Mouse (Mus musculus): ENCODE measurements at regions not wholly inside any gene's neighbourhood (a gene's known extent, or its start where the extent isn't known, plus 50 kb on each side); places are given as distances from the start of the nearest gene placed in this dataset.

DNA sequence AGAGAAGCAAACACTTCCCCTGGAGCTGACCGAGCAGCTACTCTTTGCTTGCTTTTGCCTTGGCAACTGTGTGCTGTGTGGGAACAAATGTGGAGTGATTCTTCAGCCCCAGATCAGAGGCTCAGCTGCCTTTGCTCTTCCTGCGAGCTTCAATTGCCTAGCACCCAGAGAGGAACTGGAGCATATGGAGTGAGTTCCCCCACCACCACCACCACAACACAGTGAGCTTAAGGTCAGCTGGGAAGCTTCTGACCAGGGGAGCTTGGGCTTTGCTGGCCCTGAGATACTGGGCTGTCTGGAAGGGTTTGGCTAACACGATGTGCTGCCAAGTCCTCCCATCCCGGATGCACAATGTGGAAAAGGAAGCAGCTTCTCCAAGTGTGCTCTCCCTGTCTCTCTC is 432.8 kb upstream of the Gulo start:
- Histone ChIP-seq H3K9ac (ENCODE audit: low read depth, low read length) (no peak overlapping the region), H3K4me1 (replicated peaks; ENCODE audit: control insufficient read depth, insufficient read depth, low read length) (no peaks in the 10 kb centered on the region), H3K36me3 (ENCODE audit: control insufficient read depth, insufficient read depth, low read length) (no peaks in the 10 kb centered on the region), H3K27me3 (ENCODE audit: control insufficient read depth, insufficient read depth, low read length) (no peaks in the 10 kb centered on the region), H3K4me2 (replicated peaks; ENCODE audit: low read depth, low read length) (no peak overlapping the region), H3K4me3 (ENCODE audit: low read depth, low read length) (no peak overlapping the region), H3K9me3 (ENCODE audit: control insufficient read depth, low read length) (no peaks in the 10 kb centered on the region), H3K27ac (ENCODE audit: low read depth, low read length) (no peak overlapping the region)
- 64% methylated on average over 4 of the region's 4 CpGs for WGBS
- ATAC-seq (ENCODE audit: low FRiP score), result no peak
- no peak for DNase-seq (ENCODE audit: low spot score)

GRCm38 (mm10) chr14:66438572-66438971 is 429.6 kb upstream of the Gulo start:
- Histone ChIP-seq H3K4me3 (ENCODE audit: low read depth, low read length) (no peak overlapping the region), H3K4me1 (replicated peaks; ENCODE audit: control insufficient read depth, insufficient read depth, low read length) (no peaks in the 10 kb centered on the region), H3K4me2 (replicated peaks; ENCODE audit: low read depth, low read length) (no peak overlapping the region), H3K36me3 (ENCODE audit: control insufficient read depth, insufficient read depth, low read length) (no peaks in the 10 kb centered on the region), H3K27ac (ENCODE audit: low read depth, low read length) (no peak overlapping the region), H3K27me3 (ENCODE audit: control insufficient read depth, insufficient read depth, low read length) (no peaks in the 10 kb centered on the region), H3K9ac (ENCODE audit: low read depth, low read length) (no peak overlapping the region), H3K9me3 (ENCODE audit: control insufficient read depth, low read length) (no peaks in the 10 kb centered on the region)
- WGBS, result 95% methylated on average over 1 of the region's 1 CpGs
- ATAC-seq (ENCODE audit: low FRiP score) (no peak), DNase-seq (ENCODE audit: low spot score) (no peak)

DNA sequence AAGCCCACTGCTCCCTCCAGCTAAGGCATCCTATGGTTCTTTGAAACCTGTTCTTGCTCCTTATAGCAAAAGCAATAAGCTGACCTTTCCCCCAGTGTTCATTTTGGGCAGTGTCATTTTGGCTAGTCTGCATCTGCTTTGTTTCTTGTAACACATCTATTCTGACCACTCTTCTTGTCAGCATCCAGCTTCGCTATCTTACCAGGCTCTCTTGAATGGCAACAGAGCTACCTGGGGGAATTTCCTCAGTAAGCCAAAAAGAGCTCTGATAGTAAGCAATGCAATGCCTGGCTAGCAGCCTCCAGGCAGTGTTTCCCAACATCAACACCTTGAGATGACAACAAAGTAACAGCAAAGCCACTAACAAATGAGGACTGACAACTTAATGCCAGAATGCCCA is 429.0 kb upstream of the Gulo start:
- H3K27me3 ChIP-seq (ENCODE audit: control insufficient read depth, insufficient read depth, low read length), result no peaks in the 10 kb centered on the region
- DNase-seq (ENCODE audit: low spot score), result no peak
- H3K4me2 ChIP-seq (replicated peaks; ENCODE audit: low read depth, low read length), result no peak overlapping the region
- H3K36me3 ChIP-seq (ENCODE audit: control insufficient read depth, insufficient read depth, low read length), result no peaks in the 10 kb centered on the region
- no peak for ATAC-seq (ENCODE audit: low FRiP score)
- H3K9me3 ChIP-seq (ENCODE audit: control insufficient read depth, low read length), result no peaks in the 10 kb centered on the region
- no peak overlapping the region for H3K9ac ChIP-seq (ENCODE audit: low read depth, low read length)
- no peak overlapping the region for H3K27ac ChIP-seq (ENCODE audit: low read depth, low read length)
- no peaks in the 10 kb centered on the region for H3K4me1 ChIP-seq (replicated peaks; ENCODE audit: control insufficient read depth, insufficient read depth, low read length)
- 94% methylated on average over 1 of the region's 1 CpGs for WGBS
- no peak overlapping the region for H3K4me3 ChIP-seq (ENCODE audit: low read depth, low read length)

- 89% methylated on average over 5 of the region's 5 CpGs for WGBS
- Histone ChIP-seq H3K9me3 (ENCODE audit: control insufficient read depth, low read length) (no peaks in the 10 kb centered on the region), H3K9ac (ENCODE audit: low read depth, low read length) (no peak overlapping the region), H3K4me2 (replicated peaks; ENCODE audit: low read depth, low read length) (no peak overlapping the region), H3K36me3 (ENCODE audit: control insufficient read depth, insufficient read depth, low read length) (no peaks in the 10 kb centered on the region), H3K27me3 (ENCODE audit: control insufficient read depth, insufficient read depth, low read length) (no peaks in the 10 kb centered on the region), H3K27ac (ENCODE audit: low read depth, low read length) (no peak overlapping the region), H3K4me3 (ENCODE audit: low read depth, low read length) (no peak overlapping the region), H3K4me1 (replicated peaks; ENCODE audit: control insufficient read depth, insufficient read depth, low read length) (no peaks in the 10 kb centered on the region)
- no peak for DNase-seq (ENCODE audit: low spot score)
- ATAC-seq (ENCODE audit: low FRiP score), result no peak
Measured at GRCm38 (mm10) chr14:66431630-66432029, 422.6 kb upstream of the Gulo start.

GRCm38 (mm10) chr14:66424141-66424540 is 415.1 kb upstream of the Gulo start:
- Histone ChIP-seq H3K4me2 (replicated peaks; ENCODE audit: low read depth, low read length) (no peak overlapping the region), H3K36me3 (ENCODE audit: control insufficient read depth, insufficient read depth, low read length) (no peaks in the 10 kb centered on the region), H3K9ac (ENCODE audit: low read depth, low read length) (no peak overlapping the region), H3K4me3 (ENCODE audit: low read depth, low read length) (no peak overlapping the region), H3K4me1 (replicated peaks; ENCODE audit: control insufficient read depth, insufficient read depth, low read length) (0 out of 2 replicates have a peak, but pooled peaks cover 7% of the 10 kb centered on the region), H3K9me3 (ENCODE audit: control insufficient read depth, low read length) (no peaks in the 10 kb centered on the region), H3K27me3 (ENCODE audit: control insufficient read depth, insufficient read depth, low read length) (no peaks in the 10 kb centered on the region), H3K27ac (ENCODE audit: low read depth, low read length) (no peak overlapping the region)
- WGBS, result 8% methylated on average over 5 of the region's 5 CpGs
- ATAC-seq (ENCODE audit: low FRiP score) (no peak), DNase-seq (ENCODE audit: low spot score) (peak; percentile 17)

All from hindbrain, embryonic 11.5 days (tissue).